Comparison of ENCODE assay signal across 9 mouse cellular contexts in the genomic region with DNA sequence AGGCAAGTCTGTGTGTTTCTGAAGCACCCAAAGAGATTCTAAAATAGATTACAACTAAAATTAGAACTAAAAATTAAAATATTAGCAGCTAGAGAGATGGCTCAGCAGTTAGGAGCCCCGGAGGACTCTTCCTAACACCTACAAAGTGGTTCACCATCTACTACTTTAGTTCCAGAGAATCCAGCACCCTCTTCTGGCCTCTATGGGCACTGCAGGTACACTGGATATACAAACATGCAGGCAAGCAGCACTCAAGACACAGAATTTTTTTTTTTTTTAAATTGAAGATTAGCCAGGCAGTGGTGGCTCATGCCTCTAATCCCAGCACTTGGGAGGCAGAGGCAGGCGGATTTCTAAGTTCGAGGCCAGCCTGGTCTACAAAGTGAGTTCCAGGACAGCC. TPM values are rescaled to one million over a fixed set of nuclear protein-coding genes. Genes with fewer than 3 reads are reported as not detected.
A peak's percentile ranks its signal among the peaks of the same experiment; 100 is the strongest.
DNase-seq lines count a peak whose midpoint lies in the region; ATAC-seq and TF ChIP-seq lines count a peak whose summit lies in the region.
"Had no signal": no experiment of that assay in that cellular context is flagged by ENCODE, and none has a peak within 500 bp of the region (broad histone marks: within the 10 kb centered on the region; RNA-seq: fewer than 3 reads in every experiment).

No protein-coding gene starts in this region.

- ATAC-seq in hindbrain, embryonic 14.5 days (ENCODE audit: low FRiP score): no peak
- ATAC-seq in hindbrain, embryonic 13.5 days (ENCODE audit: low FRiP score): no peak

- no peaks in the 10 kb centered on the region for H3K4me1 ChIP-seq in hindbrain, embryonic 14.5 days (replicated peaks; ENCODE audit: control insufficient read depth, insufficient read depth, low read length)
- no peaks in the 10 kb centered on the region for H3K4me1 ChIP-seq in hindbrain, embryonic 13.5 days (replicated peaks)
- peaks cover 3 to 68% of the 10 kb centered on the region in 2 experiments; a peak in 3 of 4 replicates for H3K4me1 ChIP-seq in CH12.LX (ENCODE audit: control insufficient read depth in 1 of 2, insufficient read depth in 2 of 2)
- H3K4me1 ChIP-seq: limb, embryonic 13.5 days had no signal

- H3K9ac ChIP-seq in hindbrain, embryonic 14.5 days: no peak overlapping the region
- no peak overlapping the region for H3K9ac ChIP-seq in hindbrain, embryonic 13.5 days
- no peak overlapping the region for H3K9ac ChIP-seq in CH12.LX (ENCODE audit: insufficient read depth, low read depth)
- H3K9ac ChIP-seq: limb, embryonic 13.5 days had no signal

- no peak overlapping the region for H3K4me2 ChIP-seq in hindbrain, embryonic 14.5 days (replicated peaks)
- no peak overlapping the region for H3K4me2 ChIP-seq in hindbrain, embryonic 13.5 days
- no peak overlapping the region for H3K4me2 ChIP-seq in CH12.LX (ENCODE audit: insufficient read depth, low read depth, poor library complexity, severe bottlenecking)
- H3K4me2 ChIP-seq: limb, embryonic 13.5 days had no signal

- H3K4me3 ChIP-seq in hindbrain, embryonic 14.5 days (replicated peaks; ENCODE audit: low read length): no peak overlapping the region
- no peak overlapping the region for H3K4me3 ChIP-seq in hindbrain, embryonic 13.5 days
- H3K4me3 ChIP-seq in CH12.LX (replicated peaks in 1 of 3; ENCODE audit: low read depth in 2 of 3, low read length in 2 of 3, poor library complexity in 1 of 3): no peak overlapping the region
- H3K4me3 ChIP-seq: limb, embryonic 13.5 days had no signal

- H3K9me3 ChIP-seq in hindbrain, embryonic 14.5 days (ENCODE audit: control insufficient read depth, low read length): no peaks in the 10 kb centered on the region
- no peaks in the 10 kb centered on the region for H3K9me3 ChIP-seq in hindbrain, embryonic 13.5 days
- H3K9me3 ChIP-seq in CH12.LX (replicated peaks; ENCODE audit: low read length): peaks cover 2% of the 10 kb centered on the region
- H3K9me3 ChIP-seq: limb, embryonic 13.5 days had no signal

- peaks cover 98% of the 10 kb centered on the region for H3K36me3 ChIP-seq in hindbrain, embryonic 14.5 days (replicated peaks; ENCODE audit: control insufficient read depth, insufficient read depth)
- H3K36me3 ChIP-seq in hindbrain, embryonic 13.5 days: peaks cover 86% of the 10 kb centered on the region
- H3K36me3 ChIP-seq in CH12.LX (replicated peaks in 1 of 2; ENCODE audit: control insufficient read depth in 1 of 2, insufficient read depth in 1 of 2, low read length in 1 of 2): peaks cover 82 to 97% of the 10 kb centered on the region in 2 experiments

- in situ Hi-C loops in CH12.LX (cut with MboI; ENCODE audit: low pct_ligation_motif_present, low pct_unique_long_range_greater_than_20kb, low sequenced_read_pairs): no loop called here

- no peak for TF ChIP-seq POLR2A in CH12.LX (IDR thresholded peaks at IDR 0.05; ENCODE audit: low read depth, low read length)

- no peak overlapping the region for H3K27ac ChIP-seq in hindbrain, embryonic 14.5 days
- H3K27ac ChIP-seq in hindbrain, embryonic 13.5 days: no peak overlapping the region
- H3K27ac ChIP-seq in CH12.LX (ENCODE audit: insufficient read depth, low read depth): no peak overlapping the region
- H3K27ac ChIP-seq: limb, embryonic 13.5 days had no signal

- peak; percentile 45 for DNase-seq in hindbrain, embryonic 14.5 days (ENCODE audit: low spot score)
- peak; percentile 74 for DNase-seq in 416B (ENCODE audit: low read depth)
- DNase-seq in CH12.LX (ENCODE audit: extremely low read depth): peak; percentile 74
- DNase-seq in embryo, embryonic 11 days: peak; percentile 57
- peak; percentile 49 for DNase-seq in lung, postnatal 14 days
- no peak for DNase-seq in ovary, postnatal 14 days (ENCODE audit: low spot score)

- H3K79me2 ChIP-seq in CH12.LX (replicated peaks; ENCODE audit: control insufficient read depth, extremely low read depth, insufficient read depth, poor library complexity, severe bottlenecking): 0 out of 2 replicates have a peak, but pooled peaks cover 3% of the 10 kb centered on the region

- H3K27me3 ChIP-seq in hindbrain, embryonic 14.5 days (ENCODE audit: control insufficient read depth, insufficient read depth, low read length): no peaks in the 10 kb centered on the region
- H3K27me3 ChIP-seq in hindbrain, embryonic 13.5 days: no peaks in the 10 kb centered on the region
- H3K27me3 ChIP-seq in CH12.LX (replicated peaks): no peaks in the 10 kb centered on the region
- H3K27me3 ChIP-seq: limb, embryonic 13.5 days had no signal

- TF ChIP-seq CTCF in CH12.LX (conservative IDR thresholded peaks at IDR 0.05 in 1 of 2, IDR thresholded peaks at IDR 0.05 in 1 of 2; ENCODE audit: low read depth in 2 of 2, low read length in 2 of 2): peak in 1 of 2 experiments; percentile 58; a peak in 3 of 4 replicates

- no peak for TF ChIP-seq EP300 in CH12.LX (IDR thresholded peaks at IDR 0.05; ENCODE audit: low read length)

- no peak; the same call in none of the 2 replicates for TF ChIP-seq RAD21 in CH12.LX (IDR thresholded peaks at IDR 0.05; ENCODE audit: low read depth, low read length)

- dilution Hi-C loops in CH12.LX (cut with MboI; ENCODE audit: extremely low pct_ligation_motif_present, extremely low pct_unique_long_range_greater_than_20kb, low sequenced_read_pairs): no loop called here

- WGBS in hindbrain, embryonic 14.5 days: 93% methylated on average over 3 of the region's 3 CpGs
- WGBS in hindbrain, embryonic 13.5 days: 96% methylated on average over 3 of the region's 3 CpGs

TF ChIP-seq in CH12.LX, 34 proteins besides CTCF, POLR2A, EP300 and RAD21:
- TF ChIP-seq MXI1 (IDR thresholded peaks at IDR 0.05; ENCODE audit: low read depth, low read length) (no peak), SMC3 (IDR thresholded peaks at IDR 0.05; ENCODE audit: low read depth, low read length) (peak; percentile 36), ZNF384 (IDR thresholded peaks at IDR 0.05; ENCODE audit: low read depth, low read length) (peak; percentile 39; the same call in 1 of the 2 replicates), MYC (IDR thresholded peaks at IDR 0.05; ENCODE audit: low read depth, low read length) (no peak), POLR2AphosphoS2 (IDR thresholded peaks at IDR 0.05; ENCODE audit: low read depth, low read length) (no peak; the same call in 1 of the 2 replicates), TBP (conservative IDR thresholded peaks at IDR 0.05; ENCODE audit: low read depth, low read length) (no peak)
TF ChIP-seq in CH12.LX: peak in this region for 2.

RNA-seq across cellular contexts. Expression of a gene that starts 8.1 kb away (rescaled TPM):
- polyA plus RNA-seq in hindbrain, embryonic 14.5 days (2014; fragmentation: Nextera tagmentation; extraction: Ambion mirVana): 1.2 and 1.9 TPM in 2 replicates
- 1.9 and 2.2 TPM in 2 replicates for polyA plus RNA-seq in hindbrain, embryonic 13.5 days (2015; fragmentation: Nextera tagmentation; extraction: Ambion mirVana)
- total RNA-seq in CH12.LX (2012; rRNA removed) (2.3 and 2.5 TPM in 2 replicates), CH12.LX (2014; rRNA removed) (0.97 and 1.3 TPM in 2 replicates)
- polyA plus RNA-seq in CH12.LX (2012; ENCODE audit: insufficient read length, low read depth): 2.5 and 3.2 TPM in 2 replicates

RNA-seq across cellular contexts. Expression of a gene that starts 8.8 kb away (rescaled TPM):
- polyA plus RNA-seq in hindbrain, embryonic 14.5 days (2014; fragmentation: Nextera tagmentation; extraction: Ambion mirVana): 146 and 147 TPM in 2 replicates
- polyA plus RNA-seq in hindbrain, embryonic 13.5 days (2015; fragmentation: Nextera tagmentation; extraction: Ambion mirVana): 165 and 166 TPM in 2 replicates
- total RNA-seq in CH12.LX (2012; rRNA removed) (252 and 297 TPM in 2 replicates), CH12.LX (2014; rRNA removed) (204 and 243 TPM in 2 replicates)
- 258 and 286 TPM in 2 replicates for polyA plus RNA-seq in CH12.LX (2012; ENCODE audit: insufficient read length, low read depth)

RNA-seq across cellular contexts. Expression of a gene that starts 45.8 kb away (rescaled TPM):
- polyA plus RNA-seq in hindbrain, embryonic 14.5 days (2014; fragmentation: Nextera tagmentation; extraction: Ambion mirVana): 55.3 and 63.6 TPM in 2 replicates
- polyA plus RNA-seq in hindbrain, embryonic 13.5 days (2015; fragmentation: Nextera tagmentation; extraction: Ambion mirVana): 47.7 and 51.8 TPM in 2 replicates
- total RNA-seq in CH12.LX (2012; rRNA removed) (41.3 and 44.1 TPM in 2 replicates), CH12.LX (2014; rRNA removed) (53.1 and 59.7 TPM in 2 replicates)
- polyA plus RNA-seq in CH12.LX (2012; ENCODE audit: insufficient read length, low read depth): 60.3 and 66.0 TPM in 2 replicates

RNA-seq across cellular contexts. Expression of a gene that starts 58.1 kb away (rescaled TPM):
- 118 and 120 TPM in 2 replicates for polyA plus RNA-seq in hindbrain, embryonic 14.5 days (2014; fragmentation: Nextera tagmentation; extraction: Ambion mirVana)
- 139 and 145 TPM in 2 replicates for polyA plus RNA-seq in hindbrain, embryonic 13.5 days (2015; fragmentation: Nextera tagmentation; extraction: Ambion mirVana)
- total RNA-seq in CH12.LX (2012; rRNA removed) (41.8 and 42.3 TPM in 2 replicates), CH12.LX (2014; rRNA removed) (31.7 and 34.0 TPM in 2 replicates)
- 52.8 and 52.9 TPM in 2 replicates for polyA plus RNA-seq in CH12.LX (2012; ENCODE audit: insufficient read length, low read depth)

RNA-seq across cellular contexts. Expression of a gene that starts 59.7 kb away (rescaled TPM):
- polyA plus RNA-seq in hindbrain, embryonic 14.5 days (2014; fragmentation: Nextera tagmentation; extraction: Ambion mirVana): not detected in 2 replicates
- 0.13 TPM in 1 of 2 replicates, not detected in the other for polyA plus RNA-seq in hindbrain, embryonic 13.5 days (2015; fragmentation: Nextera tagmentation; extraction: Ambion mirVana)
- total RNA-seq in CH12.LX (2012; rRNA removed) (0.04 TPM in 1 of 2 replicates, not detected in the other), CH12.LX (2014; rRNA removed) (not detected in 2 replicates)
- 0.08 TPM in 1 of 2 replicates, not detected in the other for polyA plus RNA-seq in CH12.LX (2012; ENCODE audit: insufficient read length, low read depth)
- polyA plus RNA-seq: limb, embryonic 13.5 days; small intestine, adult 2 months had no signal
